Mouse (Mus musculus): ENCODE results near the gene Pisd. TPM values are rescaled to one million over a fixed set of nuclear protein-coding genes. Genes with fewer than 3 reads are reported as not detected.
"Not testable (repeated sequence)": the region's sequence is repeated elsewhere in the genome, so short reads cannot be mapped to it uniquely, and the experiment has no call there.

The Pisd gene
- total and polyA plus RNA-seq, 2 experiments from 2014 or later, result 89.0 to 94.5 TPM

DNA sequence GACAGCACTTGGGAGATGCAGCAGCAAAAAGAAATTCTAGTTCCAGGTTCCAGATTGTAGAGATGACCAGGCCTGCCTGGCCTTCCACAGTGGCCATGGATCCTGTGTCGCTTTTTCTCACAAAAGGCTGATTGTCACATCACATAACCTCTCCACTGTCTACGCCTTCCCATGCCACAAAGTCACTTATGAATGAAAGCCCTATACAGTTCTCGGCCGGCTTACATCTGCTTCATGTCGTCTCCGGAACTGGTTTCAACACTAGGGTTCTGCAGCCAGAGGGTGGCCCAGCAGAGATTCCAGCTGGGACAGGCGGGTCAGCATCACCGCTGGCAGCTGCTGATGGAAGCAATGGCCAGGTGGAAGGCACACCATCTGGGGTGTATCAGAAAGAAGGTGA, 56.6 kb downstream of the Pisd start:
- Histone ChIP-seq H3K27ac (ENCODE audit: low read depth, low read length) (no peak overlapping the region), H3K4me1 (ENCODE audit: insufficient read depth, low read length) (no peaks in the 10 kb centered on the region), H3K36me3 (ENCODE audit: insufficient read depth, low read length) (peaks cover 2% of the 10 kb centered on the region; the same call in 1 of the 2 replicates), H3K27me3 (ENCODE audit: insufficient read depth, low read length) (no peaks in the 10 kb centered on the region), H3K9me3 (ENCODE audit: low read length) (no peaks in the 10 kb centered on the region), H3K9ac (replicated peaks; ENCODE audit: low read length, poor library complexity, severe bottlenecking) (no peak overlapping the region), H3K4me2 (ENCODE audit: low read depth, low read length, poor library complexity, severe bottlenecking) (no peak overlapping the region), H3K4me3 (ENCODE audit: low read depth, low read length) (no peak overlapping the region)
- DNase-seq (ENCODE audit: low spot score), result no peak
- no peak for TF ChIP-seq CTCF (IDR thresholded peaks at IDR 0.05)
- 89% methylated on average over 8 of the region's 8 CpGs for WGBS
- no peak for ATAC-seq (ENCODE audit: low FRiP score)

DNA sequence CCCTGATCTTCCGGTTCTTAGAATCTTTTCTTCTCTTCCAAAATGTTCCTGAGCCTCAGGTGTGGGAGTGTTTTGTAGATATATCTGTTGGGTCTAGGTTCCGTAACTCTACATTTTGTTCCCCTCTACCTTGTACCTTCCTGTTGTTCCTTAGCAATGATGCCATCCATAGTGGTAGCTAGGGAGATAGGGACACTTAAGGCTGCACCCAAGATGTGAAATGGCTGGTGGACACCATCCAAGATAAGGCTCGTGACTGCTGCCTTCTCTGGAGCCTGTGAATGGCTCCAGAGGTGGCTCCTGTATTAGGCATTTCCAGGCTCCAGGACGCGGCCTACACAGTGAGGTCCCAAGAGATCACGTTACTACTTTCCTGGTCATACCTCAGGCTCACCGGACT, 57.1 kb downstream of the Pisd start:
- Histone ChIP-seq H3K36me3 (ENCODE audit: insufficient read depth, low read length) (no peaks in the 10 kb centered on the region; the same call in 1 of the 2 replicates), H3K4me3 (ENCODE audit: low read depth, low read length) (no peak overlapping the region), H3K4me1 (ENCODE audit: insufficient read depth, low read length) (no peaks in the 10 kb centered on the region), H3K9ac (replicated peaks; ENCODE audit: low read length, poor library complexity, severe bottlenecking) (no peak overlapping the region), H3K9me3 (ENCODE audit: low read length) (no peaks in the 10 kb centered on the region), H3K27me3 (ENCODE audit: insufficient read depth, low read length) (no peaks in the 10 kb centered on the region), H3K4me2 (ENCODE audit: low read depth, low read length, poor library complexity, severe bottlenecking) (no peak overlapping the region), H3K27ac (ENCODE audit: low read depth, low read length) (no peak overlapping the region)
- 92% methylated on average over 7 of the region's 7 CpGs for WGBS
- no peak for TF ChIP-seq CTCF (IDR thresholded peaks at IDR 0.05)
- ATAC-seq (ENCODE audit: low FRiP score) (no peak), DNase-seq (ENCODE audit: low spot score) (no peak)

DNA sequence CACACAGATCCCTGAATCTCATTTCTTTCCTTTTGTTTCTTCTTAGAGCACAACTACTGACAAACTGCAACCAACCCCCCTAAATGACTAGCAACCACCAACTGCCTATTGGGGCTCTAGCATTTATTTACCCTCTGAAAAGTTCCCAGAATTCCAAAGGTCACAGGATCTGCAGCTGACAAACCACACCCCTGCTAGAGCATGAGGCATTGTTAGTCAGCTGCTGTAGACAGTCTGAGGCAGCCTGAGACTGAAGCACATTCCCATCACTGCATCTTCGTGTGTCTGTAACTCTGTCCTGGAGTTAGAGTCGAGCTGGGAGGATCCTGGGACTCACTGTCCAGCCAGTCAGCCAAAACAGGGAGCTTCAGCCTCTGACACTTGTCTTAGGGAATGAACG, 60.0 kb downstream of the Pisd start:
- not testable (repeated sequence) for H3K27ac ChIP-seq (ENCODE audit: low read depth, low read length); H3K4me2 ChIP-seq (ENCODE audit: low read depth, low read length, poor library complexity, severe bottlenecking); H3K9me3 ChIP-seq (ENCODE audit: low read length); ATAC-seq (ENCODE audit: low FRiP score); DNase-seq (ENCODE audit: low spot score); H3K4me3 ChIP-seq (ENCODE audit: low read depth, low read length); H3K4me1 ChIP-seq (ENCODE audit: insufficient read depth, low read length); H3K27me3 ChIP-seq (ENCODE audit: insufficient read depth, low read length); H3K36me3 ChIP-seq (ENCODE audit: insufficient read depth, low read length); H3K9ac ChIP-seq (replicated peaks; ENCODE audit: low read length, poor library complexity, severe bottlenecking)
- WGBS, result 82% methylated on average over 3 of the region's 3 CpGs

GRCm38 (mm10) chr5:32723981-32724380, 61.5 kb downstream of the Pisd start:
- no peak overlapping the region for H3K27ac ChIP-seq (ENCODE audit: low read depth, low read length)
- no peak overlapping the region for H3K4me3 ChIP-seq (ENCODE audit: low read depth, low read length)
- ATAC-seq (ENCODE audit: low FRiP score) (no peak), DNase-seq (ENCODE audit: low spot score) (no peak)
- H3K4me2 ChIP-seq (ENCODE audit: low read depth, low read length, poor library complexity, severe bottlenecking), result no peak overlapping the region
- no peaks in the 10 kb centered on the region for H3K36me3 ChIP-seq (ENCODE audit: insufficient read depth, low read length)
- H3K9ac ChIP-seq (replicated peaks; ENCODE audit: low read length, poor library complexity, severe bottlenecking), result no peak overlapping the region
- TF ChIP-seq CTCF (IDR thresholded peaks at IDR 0.05), result no peak
- no peaks in the 10 kb centered on the region for H3K4me1 ChIP-seq (ENCODE audit: insufficient read depth, low read length)
- WGBS, result 87% methylated on average over 7 of the region's 7 CpGs
- no peaks in the 10 kb centered on the region for H3K27me3 ChIP-seq (ENCODE audit: insufficient read depth, low read length)
- no peaks in the 10 kb centered on the region for H3K9me3 ChIP-seq (ENCODE audit: low read length)

DNA sequence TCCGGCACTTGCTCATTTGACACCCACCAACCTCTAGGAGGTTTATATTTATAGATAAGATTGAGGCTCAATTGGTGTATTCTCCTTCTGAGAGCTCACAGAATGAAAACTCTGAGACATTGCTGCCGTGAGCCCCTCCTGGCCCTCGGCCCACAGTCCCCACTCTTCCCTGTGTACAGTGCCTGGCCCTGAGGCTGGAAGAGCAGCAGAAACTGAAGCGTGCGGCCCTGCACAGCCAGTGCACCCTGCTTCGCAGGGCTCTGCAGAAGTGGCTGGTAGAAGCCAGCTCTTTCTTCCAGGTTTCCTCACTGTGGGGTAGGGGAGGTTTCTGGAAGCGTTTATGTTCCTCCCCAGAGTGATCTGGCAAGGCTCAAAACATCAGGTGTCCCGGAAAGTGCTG, 62.7 kb downstream of the Pisd start:
- not testable (repeated sequence) for H3K27me3 ChIP-seq (ENCODE audit: insufficient read depth, low read length); H3K9ac ChIP-seq (replicated peaks; ENCODE audit: low read length, poor library complexity, severe bottlenecking); DNase-seq (ENCODE audit: low spot score); H3K36me3 ChIP-seq (ENCODE audit: insufficient read depth, low read length); H3K4me3 ChIP-seq (ENCODE audit: low read depth, low read length); H3K4me1 ChIP-seq (ENCODE audit: insufficient read depth, low read length); ATAC-seq (ENCODE audit: low FRiP score); H3K9me3 ChIP-seq (ENCODE audit: low read length); H3K27ac ChIP-seq (ENCODE audit: low read depth, low read length); H3K4me2 ChIP-seq (ENCODE audit: low read depth, low read length, poor library complexity, severe bottlenecking)
- WGBS, result 85% methylated on average over 8 of the region's 8 CpGs

- Histone ChIP-seq H3K9me3 (ENCODE audit: low read length) (no peaks in the 10 kb centered on the region), H3K4me2 (ENCODE audit: low read depth, low read length, poor library complexity, severe bottlenecking) (no peak overlapping the region), H3K27me3 (ENCODE audit: insufficient read depth, low read length) (no peaks in the 10 kb centered on the region), H3K9ac (replicated peaks; ENCODE audit: low read length, poor library complexity, severe bottlenecking) (no peak overlapping the region), H3K36me3 (ENCODE audit: insufficient read depth, low read length) (no peaks in the 10 kb centered on the region), H3K4me3 (ENCODE audit: low read depth, low read length) (no peak overlapping the region), H3K4me1 (ENCODE audit: insufficient read depth, low read length) (no peaks in the 10 kb centered on the region), H3K27ac (ENCODE audit: low read depth, low read length) (no peak overlapping the region)
- no peak for TF ChIP-seq CTCF (IDR thresholded peaks at IDR 0.05)
- ATAC-seq (ENCODE audit: low FRiP score) (no peak), DNase-seq (ENCODE audit: low spot score) (no peak)
- WGBS, result 63% methylated on average over 7 of the region's 7 CpGs
Measured at GRCm38 (mm10) chr5:32722263-32722662, 63.2 kb downstream of the Pisd start.
